In the genomic region with DNA sequence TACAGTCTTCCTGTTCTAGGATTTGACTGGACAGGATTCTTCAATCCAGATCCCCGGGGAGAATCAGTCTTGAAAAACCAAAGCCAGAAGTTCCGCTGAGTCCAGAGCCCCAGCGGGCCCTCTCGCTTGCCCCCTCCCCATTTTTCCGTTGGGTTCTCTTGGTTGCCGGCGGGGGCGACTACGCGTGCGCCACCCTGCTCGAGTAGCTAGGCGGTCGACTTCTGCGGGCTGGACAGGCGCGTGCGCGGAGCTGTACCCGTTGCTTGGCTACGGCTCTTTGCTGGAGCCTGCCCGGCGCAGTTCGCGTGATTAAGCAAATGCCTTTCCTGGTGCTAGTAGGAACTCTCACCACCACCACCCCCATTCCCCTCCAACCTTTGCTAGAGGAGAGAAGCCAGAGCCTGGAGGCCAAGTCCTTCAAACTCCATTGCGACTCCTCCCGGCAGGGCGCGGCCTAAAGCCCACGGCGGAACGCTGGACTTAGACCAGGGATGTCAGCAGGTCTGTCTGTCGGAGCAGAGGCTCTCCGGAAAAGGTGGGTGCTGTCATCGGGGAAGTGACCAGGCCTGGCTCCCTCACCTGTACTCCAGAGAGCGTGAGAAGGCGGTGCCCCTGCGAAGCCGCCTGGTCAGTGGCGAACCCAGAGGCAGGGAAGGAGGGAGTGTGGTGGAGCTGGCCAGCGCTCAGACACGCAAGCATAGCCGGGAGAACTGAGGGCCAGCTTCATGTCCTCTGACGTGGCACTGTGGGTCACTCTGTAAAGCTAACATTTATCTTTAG, we compare ENCODE assay signal across 8 mouse cellular contexts. TPM values are rescaled to one million over a fixed set of nuclear protein-coding genes. Genes with fewer than 3 reads are reported as not detected.
DNase-seq lines count a peak whose midpoint lies in the region; ATAC-seq lines count a peak whose summit lies in the region.

No protein-coding gene starts in this region.

- peaks cover 52% of the 10 kb centered on the region for H3K4me1 ChIP-seq in hindbrain, embryonic 13.5 days (replicated peaks)

- DNase-seq in Muller cell, postnatal 12 days (ENCODE audit: inconsistent ontology term) = peak; percentile 97
- DNase-seq in c-Kit-positive CD71-positive TER-119-negative erythroid progenitor cells, embryonic 14.5 days (ENCODE audit: low read depth) = peak; percentile 77
- DNase-seq in frontal cortex, adult 2 months (ENCODE audit: extremely low spot score in 1 of 2, low spot score in 1 of 2) = peak; percentile 92 to 93
- DNase-seq in left cerebral cortex, adult 11 months (ENCODE audit: low spot score) = peak; percentile 94
- DNase-seq in lung, postnatal 25 days (ENCODE audit: low spot score) = peak; percentile 94
- DNase-seq in right cerebral cortex, adult 18-20 months = peak; percentile 95
- DNase-seq in natural killer cell, adult 2 months (ENCODE audit: low spot score in 2 of 2) = no peak

- H3K4me2 ChIP-seq in hindbrain, embryonic 13.5 days = peak overlapping the region; percentile 94

- WGBS in hindbrain, embryonic 13.5 days = under 1% methylated on average over 44 of the region's 44 CpGs

- no peaks in the 10 kb centered on the region for H3K9me3 ChIP-seq in hindbrain, embryonic 13.5 days

- ATAC-seq in hindbrain, embryonic 13.5 days (ENCODE audit: low FRiP score) = peak; percentile 93

- no peaks in the 10 kb centered on the region for H3K27me3 ChIP-seq in hindbrain, embryonic 13.5 days

- peaks cover 9% of the 10 kb centered on the region for H3K36me3 ChIP-seq in hindbrain, embryonic 13.5 days

- H3K27ac ChIP-seq in hindbrain, embryonic 13.5 days = peak overlapping the region; percentile 93

- peak overlapping the region; percentile 80 for H3K9ac ChIP-seq in hindbrain, embryonic 13.5 days

- peak overlapping the region; percentile 71 for H3K4me3 ChIP-seq in hindbrain, embryonic 13.5 days

RNA-seq across cellular contexts. Expression of a gene that starts 0.8 kb away (rescaled TPM):
- polyA plus RNA-seq in frontal cortex, adult 2 months (2012; rRNA removed) = 30.8 and 36.1 TPM in 2 replicates
- polyA plus RNA-seq in hindbrain, embryonic 13.5 days (2015; fragmentation: Nextera tagmentation; extraction: Ambion mirVana) = 18.3 and 18.5 TPM in 2 replicates

RNA-seq across cellular contexts. Expression of a gene that starts 36.9 kb away (rescaled TPM):
- polyA plus RNA-seq in frontal cortex, adult 2 months (2012; rRNA removed) = 26.6 and 31.6 TPM in 2 replicates
- polyA plus RNA-seq in hindbrain, embryonic 13.5 days (2015; fragmentation: Nextera tagmentation; extraction: Ambion mirVana) = 24.9 and 27.0 TPM in 2 replicates

RNA-seq across cellular contexts. Expression of a gene that starts 56.7 kb away (rescaled TPM):
- polyA plus RNA-seq in frontal cortex, adult 2 months (2012; rRNA removed) = 104 and 106 TPM in 2 replicates
- polyA plus RNA-seq in hindbrain, embryonic 13.5 days (2015; fragmentation: Nextera tagmentation; extraction: Ambion mirVana) = 94.3 and 95.6 TPM in 2 replicates

RNA-seq across cellular contexts. Expression of a gene that starts 56.7 kb away (rescaled TPM):
- polyA plus RNA-seq in frontal cortex, adult 2 months (2012; rRNA removed) = 291 and 306 TPM in 2 replicates
- 154 and 162 TPM in 2 replicates for polyA plus RNA-seq in hindbrain, embryonic 13.5 days (2015; fragmentation: Nextera tagmentation; extraction: Ambion mirVana)

Comparison
In these comparisons a context has a peak if more than half of its experiments do, and no peak if none do; other contexts are left out.
1. DNase-seq: peak in Muller cell, postnatal 12 days (single experiment), c-Kit-positive CD71-positive TER-119-negative erythroid progenitor cells, embryonic 14.5 days (single experiment), frontal cortex, adult 2 months (2 of 2), left cerebral cortex, adult 11 months (single experiment), lung, postnatal 25 days (single experiment) and right cerebral cortex, adult 18-20 months (single experiment); none in natural killer cell, adult 2 months (0 of 2).